ENCODE assay signal across 12 mouse cellular contexts in the genomic region with DNA sequence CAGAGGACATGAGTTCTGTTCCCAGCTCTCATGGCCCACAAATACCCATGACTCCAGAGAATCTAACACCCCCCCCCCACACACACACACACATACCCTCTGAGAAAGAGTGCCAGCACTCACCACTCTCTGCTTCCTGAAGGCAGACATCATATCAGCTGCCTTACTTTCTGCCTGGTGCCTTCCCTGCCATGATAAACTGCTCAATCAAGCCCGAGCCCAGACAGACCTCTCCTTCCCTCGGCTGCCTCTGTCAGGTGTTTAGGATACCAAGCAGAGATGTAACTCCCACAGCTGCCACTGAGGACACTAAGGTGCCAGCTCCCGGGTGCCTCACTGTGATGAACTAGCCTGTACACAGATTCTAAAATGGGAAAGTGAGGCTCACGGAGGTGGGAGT. TPM values are rescaled to one million over a fixed set of nuclear protein-coding genes. Genes with fewer than 3 reads are reported as not detected.
DNase-seq lines count a peak whose midpoint lies in the region; ATAC-seq and TF ChIP-seq lines count a peak whose summit lies in the region.
"Had no signal": no experiment of that assay in that cellular context is flagged by ENCODE, and none has a peak within 500 bp of the region (broad histone marks: within the 10 kb centered on the region; RNA-seq: fewer than 3 reads in every experiment).

No protein-coding gene starts in this region.

- no peak overlapping the region for H3K27ac ChIP-seq in forebrain, embryonic 12.5 days
- H3K27ac ChIP-seq in forebrain, embryonic 11.5 days (ENCODE audit: low read depth, low read length) = no peak overlapping the region
- peak overlapping the region; percentile 47; the same call in 1 of the 2 replicates for H3K27ac ChIP-seq in kidney, postnatal 0 days
- H3K27ac ChIP-seq in liver, embryonic 13.5 days = peak overlapping the region; percentile 97
- H3K27ac ChIP-seq in midbrain, embryonic 15.5 days = no peak overlapping the region

- no peak overlapping the region for H3K4me3 ChIP-seq in forebrain, embryonic 12.5 days (replicated peaks)
- no peak overlapping the region for H3K4me3 ChIP-seq in forebrain, embryonic 11.5 days (ENCODE audit: low read depth, low read length)
- no peak overlapping the region for H3K4me3 ChIP-seq in kidney, postnatal 0 days (replicated peaks; ENCODE audit: low read depth, low read length)
- peak overlapping the region; percentile 35; the same call in 1 of the 2 replicates for H3K4me3 ChIP-seq in liver, embryonic 13.5 days (replicated peaks)
- no peak overlapping the region for H3K4me3 ChIP-seq in midbrain, embryonic 15.5 days

- no peak for DNase-seq in forebrain, embryonic 11.5 days (ENCODE audit: low spot score)
- no peak for DNase-seq in kidney, postnatal 0 days (ENCODE audit: low spot score)
- no peak for DNase-seq in kidney, adult 11 months
- peak; percentile 51 for DNase-seq in c-Kit-positive CD71-positive TER-119-positive erythroid progenitor cells, embryonic 14.5 days (ENCODE audit: low spot score)
- no peak for DNase-seq in liver, embryonic 13.5 days
- no peak for DNase-seq in thymus, postnatal 4 days
- DNase-seq: adrenal gland, adult 2 months; cerebellum, adult 18-20 months; left cerebral cortex, postnatal 4 days had no signal

- H3K27me3 ChIP-seq in forebrain, embryonic 12.5 days = no peaks in the 10 kb centered on the region
- no peaks in the 10 kb centered on the region for H3K27me3 ChIP-seq in forebrain, embryonic 11.5 days (ENCODE audit: control insufficient read depth, insufficient read depth, low read length)
- H3K27me3 ChIP-seq in kidney, postnatal 0 days (ENCODE audit: insufficient read depth, low read length) = no peaks in the 10 kb centered on the region
- H3K27me3 ChIP-seq in liver, embryonic 13.5 days = no peaks in the 10 kb centered on the region
- H3K27me3 ChIP-seq in midbrain, embryonic 15.5 days (replicated peaks) = no peaks in the 10 kb centered on the region

- H3K4me1 ChIP-seq in forebrain, embryonic 12.5 days = peaks cover 46% of the 10 kb centered on the region
- peaks cover 5% of the 10 kb centered on the region; the same call in 1 of the 2 replicates for H3K4me1 ChIP-seq in forebrain, embryonic 11.5 days (replicated peaks; ENCODE audit: control insufficient read depth, insufficient read depth, low read length)
- H3K4me1 ChIP-seq in kidney, postnatal 0 days (replicated peaks; ENCODE audit: insufficient read depth, low read length) = peaks cover 59% of the 10 kb centered on the region
- peaks cover 97% of the 10 kb centered on the region for H3K4me1 ChIP-seq in liver, embryonic 13.5 days (replicated peaks)
- peaks cover 13% of the 10 kb centered on the region for H3K4me1 ChIP-seq in midbrain, embryonic 15.5 days

- no peak for ATAC-seq in forebrain, embryonic 12.5 days (ENCODE audit: low FRiP score)
- no peak for ATAC-seq in forebrain, embryonic 11.5 days (replicated peaks; ENCODE audit: low FRiP score)
- ATAC-seq in kidney, postnatal 0 days (replicated peaks; ENCODE audit: low FRiP score, low read depth) = no peak
- ATAC-seq in liver, embryonic 13.5 days (ENCODE audit: low read depth) = peak; percentile 52
- no peak for ATAC-seq in midbrain, embryonic 15.5 days (replicated peaks)
- ATAC-seq: midbrain, embryonic 16.5 days had no signal

- WGBS in forebrain, embryonic 12.5 days = 88% methylated on average over 4 of the region's 4 CpGs
- 91% methylated on average over 4 of the region's 4 CpGs for WGBS in forebrain, embryonic 11.5 days
- 63% methylated on average over 4 of the region's 4 CpGs for WGBS in kidney, postnatal 0 days
- 31% methylated on average over 4 of the region's 4 CpGs for WGBS in liver, embryonic 13.5 days (ENCODE audit: insufficient replicate concordance)
- 89% methylated on average over 4 of the region's 4 CpGs for WGBS in midbrain, embryonic 15.5 days

- H3K9ac ChIP-seq in forebrain, embryonic 12.5 days = 0 out of 2 replicates have a peak overlapping the region, but pooled peaks have one; percentile 12
- no peak overlapping the region for H3K9ac ChIP-seq in forebrain, embryonic 11.5 days (ENCODE audit: low read length)
- 0 out of 2 replicates have a peak overlapping the region, but pooled peaks have one; percentile 27 for H3K9ac ChIP-seq in kidney, postnatal 0 days (ENCODE audit: low read depth, low read length)
- H3K9ac ChIP-seq in liver, embryonic 13.5 days = peak overlapping the region; percentile 77
- no peak overlapping the region for H3K9ac ChIP-seq in midbrain, embryonic 15.5 days

- no peaks in the 10 kb centered on the region for H3K9me3 ChIP-seq in forebrain, embryonic 12.5 days
- no peaks in the 10 kb centered on the region for H3K9me3 ChIP-seq in forebrain, embryonic 11.5 days (ENCODE audit: control insufficient read depth, low read length)
- H3K9me3 ChIP-seq in kidney, postnatal 0 days (replicated peaks; ENCODE audit: low read length) = no peaks in the 10 kb centered on the region
- H3K9me3 ChIP-seq in liver, embryonic 13.5 days (replicated peaks) = no peaks in the 10 kb centered on the region
- no peaks in the 10 kb centered on the region for H3K9me3 ChIP-seq in midbrain, embryonic 15.5 days

- H3K4me2 ChIP-seq in forebrain, embryonic 12.5 days = no peak overlapping the region
- H3K4me2 ChIP-seq in forebrain, embryonic 11.5 days (ENCODE audit: low read depth, low read length, severe bottlenecking) = no peak overlapping the region
- no peak overlapping the region for H3K4me2 ChIP-seq in kidney, postnatal 0 days (ENCODE audit: low read length)
- peak overlapping the region; percentile 69 for H3K4me2 ChIP-seq in liver, embryonic 13.5 days
- H3K4me2 ChIP-seq in midbrain, embryonic 15.5 days = no peak overlapping the region

- no peak for TF ChIP-seq CTCF in kidney, postnatal 0 days (IDR thresholded peaks at IDR 0.05; ENCODE audit: low read depth)

- H3K36me3 ChIP-seq in forebrain, embryonic 12.5 days (replicated peaks) = no peaks in the 10 kb centered on the region
- H3K36me3 ChIP-seq in forebrain, embryonic 11.5 days (ENCODE audit: control insufficient read depth, insufficient read depth, low read length) = no peaks in the 10 kb centered on the region
- no peaks in the 10 kb centered on the region for H3K36me3 ChIP-seq in kidney, postnatal 0 days (ENCODE audit: insufficient read depth, low read length)
- H3K36me3 ChIP-seq in liver, embryonic 13.5 days = peaks cover 10% of the 10 kb centered on the region; the same call in 1 of the 2 replicates
- H3K36me3 ChIP-seq in midbrain, embryonic 15.5 days (replicated peaks) = no peaks in the 10 kb centered on the region

RNA-seq across cellular contexts. Expression of a gene that starts 13.5 kb away (rescaled TPM):
- 35.6 and 37.6 TPM in 2 replicates for polyA plus RNA-seq in forebrain, embryonic 12.5 days (2016; fragmentation: Nextera tagmentation; extraction: Ambion mirVana)
- 40.7 and 41.1 TPM in 2 replicates for polyA plus RNA-seq in forebrain, embryonic 11.5 days (2014; fragmentation: Nextera tagmentation; extraction: Ambion mirVana)
- polyA plus RNA-seq in kidney, postnatal 0 days (2015; fragmentation: Nextera tagmentation; extraction: Ambion mirVana) = 18.4 and 19.5 TPM in 2 replicates
- 4.1 and 5.8 TPM in 2 replicates for polyA plus RNA-seq in liver, embryonic 13.5 days (2015; fragmentation: Nextera tagmentation; extraction: Ambion mirVana)
- polyA plus RNA-seq in midbrain, embryonic 15.5 days (2015; fragmentation: Nextera tagmentation; extraction: Ambion mirVana) = 22.8 and 24.8 TPM in 2 replicates

RNA-seq across cellular contexts. Expression of a gene that starts 13.5 kb away (rescaled TPM):
- 41.0 and 43.9 TPM in 2 replicates for polyA plus RNA-seq in forebrain, embryonic 12.5 days (2016; fragmentation: Nextera tagmentation; extraction: Ambion mirVana)
- 50.7 and 56.2 TPM in 2 replicates for polyA plus RNA-seq in forebrain, embryonic 11.5 days (2014; fragmentation: Nextera tagmentation; extraction: Ambion mirVana)
- polyA plus RNA-seq in kidney, postnatal 0 days (2015; fragmentation: Nextera tagmentation; extraction: Ambion mirVana) = 33.5 and 36.6 TPM in 2 replicates
- polyA plus RNA-seq in liver, embryonic 13.5 days (2015; fragmentation: Nextera tagmentation; extraction: Ambion mirVana) = 16.2 and 18.5 TPM in 2 replicates
- polyA plus RNA-seq in midbrain, embryonic 15.5 days (2015; fragmentation: Nextera tagmentation; extraction: Ambion mirVana) = 20.9 and 21.6 TPM in 2 replicates

RNA-seq across cellular contexts. Expression of a gene that starts 37.4 kb away (rescaled TPM):
- polyA plus RNA-seq in forebrain, embryonic 12.5 days (2016; fragmentation: Nextera tagmentation; extraction: Ambion mirVana) = not detected in 2 replicates
- not detected in 2 replicates for polyA plus RNA-seq in forebrain, embryonic 11.5 days (2014; fragmentation: Nextera tagmentation; extraction: Ambion mirVana)
- 5.5 and 7.3 TPM in 2 replicates for polyA plus RNA-seq in kidney, postnatal 0 days (2015; fragmentation: Nextera tagmentation; extraction: Ambion mirVana)
- polyA plus RNA-seq in liver, embryonic 13.5 days (2015; fragmentation: Nextera tagmentation; extraction: Ambion mirVana) = not detected in 2 replicates
- 0.14 and 0.18 TPM in 2 replicates for polyA plus RNA-seq in midbrain, embryonic 15.5 days (2015; fragmentation: Nextera tagmentation; extraction: Ambion mirVana)

RNA-seq across cellular contexts. Expression of a gene that starts 43.8 kb away (rescaled TPM):
- polyA plus RNA-seq in forebrain, embryonic 12.5 days (2016; fragmentation: Nextera tagmentation; extraction: Ambion mirVana) = not detected in 2 replicates
- polyA plus RNA-seq in forebrain, embryonic 11.5 days (2014; fragmentation: Nextera tagmentation; extraction: Ambion mirVana) = not detected in 2 replicates
- 0.27 and 0.45 TPM in 2 replicates for polyA plus RNA-seq in kidney, postnatal 0 days (2015; fragmentation: Nextera tagmentation; extraction: Ambion mirVana)
- not detected in 2 replicates for polyA plus RNA-seq in liver, embryonic 13.5 days (2015; fragmentation: Nextera tagmentation; extraction: Ambion mirVana)
- polyA plus RNA-seq in midbrain, embryonic 15.5 days (2015; fragmentation: Nextera tagmentation; extraction: Ambion mirVana) = not detected in 2 replicates
- polyA plus RNA-seq: midbrain, embryonic 16.5 days had no signal

RNA-seq across cellular contexts. Expression of a gene that starts 46.7 kb away (rescaled TPM):
- not detected in 2 replicates for polyA plus RNA-seq in forebrain, embryonic 12.5 days (2016; fragmentation: Nextera tagmentation; extraction: Ambion mirVana)
- polyA plus RNA-seq in forebrain, embryonic 11.5 days (2014; fragmentation: Nextera tagmentation; extraction: Ambion mirVana) = not detected in 2 replicates
- polyA plus RNA-seq in kidney, postnatal 0 days (2015; fragmentation: Nextera tagmentation; extraction: Ambion mirVana) = not detected in 2 replicates
- not detected in 2 replicates for polyA plus RNA-seq in liver, embryonic 13.5 days (2015; fragmentation: Nextera tagmentation; extraction: Ambion mirVana)
- polyA plus RNA-seq in midbrain, embryonic 15.5 days (2015; fragmentation: Nextera tagmentation; extraction: Ambion mirVana) = 0.40 TPM in 1 of 2 replicates, not detected in the other
- polyA plus RNA-seq: adrenal gland, adult 2 months had no signal

Comparison
In these comparisons a context has a peak if more than half of its experiments do, and no peak if none do; other contexts are left out.
1. H3K9ac ChIP-seq: peak in forebrain, embryonic 12.5 days (single experiment), kidney, postnatal 0 days (single experiment) and liver, embryonic 13.5 days (single experiment); none in forebrain, embryonic 11.5 days (single experiment) and midbrain, embryonic 15.5 days (single experiment).
2. H3K27ac ChIP-seq: peak in kidney, postnatal 0 days (single experiment) and liver, embryonic 13.5 days (single experiment); none in forebrain, embryonic 12.5 days (single experiment), forebrain, embryonic 11.5 days (single experiment) and midbrain, embryonic 15.5 days (single experiment).